Mouse (Mus musculus) hindbrain, embryonic 13.5 days (tissue): ENCODE results near the gene Rad50. TPM values are rescaled to one million over a fixed set of nuclear protein-coding genes. Genes with fewer than 3 reads are reported as not detected.

ENCODE experiments used
- ATAC-seq: fragments of 200-750 bp; cut with Nextera tagmentation; 2 replicates; pipeline ENCODE4 v1.8.0; 2017; ENCODE audit warnings: moderate TSS enrichment; ENCODE audit not compliant: low FRiP score
- H3K27ac ChIP-seq: fragments of 300-500 bp; sonication (generic); 2 replicates; pipeline ENCODE4 v1.5.1; 2015; ENCODE audit warnings: inconsistent platforms, mild to moderate bottlenecking, moderate library complexity
- H3K27me3 ChIP-seq: fragments of 300-500 bp; sonication (generic); 2 replicates; pipeline ENCODE4 v1.6.1; 2015; ENCODE audit warnings: mild to moderate bottlenecking, inconsistent platforms
- H3K36me3 ChIP-seq: fragments of 300-500 bp; sonication (generic); 2 replicates; pipeline ENCODE4 v1.6.1; 2015; ENCODE audit warnings: mild to moderate bottlenecking, inconsistent platforms
- H3K4me1 ChIP-seq: fragments of 300-500 bp; sonication (generic); replicated peaks from 2 replicates; pipeline ENCODE4 v1.6.1; 2015; ENCODE audit warnings: inconsistent platforms
- H3K4me2 ChIP-seq: fragments of 300-500 bp; sonication (generic); 2 replicates; pipeline ENCODE4 v1.6.1; 2015; ENCODE audit warnings: inconsistent platforms, mild to moderate bottlenecking, moderate library complexity
- H3K4me3 ChIP-seq: fragments of 300-500 bp; sonication (generic); 2 replicates; pipeline ENCODE4 v1.5.1; 2015; ENCODE audit warnings: mild to moderate bottlenecking, inconsistent platforms
- H3K9ac ChIP-seq: fragments of 300-500 bp; sonication (generic); 2 replicates; pipeline ENCODE4 v1.6.1; 2015; ENCODE audit warnings: mild to moderate bottlenecking, inconsistent platforms
- H3K9me3 ChIP-seq: fragments of 300-500 bp; sonication (generic); 2 replicates; pipeline ENCODE4 v1.6.1; 2016; ENCODE audit warnings: inconsistent platforms
- WGBS: fragments of 180-500 bp; shearing (Covaris S2); methylation state at CpG from one replicate; pipeline ENCODE4 v1.1.7; 2015; 5-methylcytosine and 5-hydroxymethylcytosine counted together
- polyA plus RNA-seq: library from polyadenylated mRNA; unstranded; fragments of >200 nt; fragmentation: Nextera tagmentation; extraction: Ambion mirVana; gene quantifications from 2 replicates; pipeline ENCODE4 v1.2.1, GENCODE M21; 2015

The Rad50 gene
- polyA plus RNA-seq, 1 experiment from 2014 or later: 12.7 TPM

DNA sequence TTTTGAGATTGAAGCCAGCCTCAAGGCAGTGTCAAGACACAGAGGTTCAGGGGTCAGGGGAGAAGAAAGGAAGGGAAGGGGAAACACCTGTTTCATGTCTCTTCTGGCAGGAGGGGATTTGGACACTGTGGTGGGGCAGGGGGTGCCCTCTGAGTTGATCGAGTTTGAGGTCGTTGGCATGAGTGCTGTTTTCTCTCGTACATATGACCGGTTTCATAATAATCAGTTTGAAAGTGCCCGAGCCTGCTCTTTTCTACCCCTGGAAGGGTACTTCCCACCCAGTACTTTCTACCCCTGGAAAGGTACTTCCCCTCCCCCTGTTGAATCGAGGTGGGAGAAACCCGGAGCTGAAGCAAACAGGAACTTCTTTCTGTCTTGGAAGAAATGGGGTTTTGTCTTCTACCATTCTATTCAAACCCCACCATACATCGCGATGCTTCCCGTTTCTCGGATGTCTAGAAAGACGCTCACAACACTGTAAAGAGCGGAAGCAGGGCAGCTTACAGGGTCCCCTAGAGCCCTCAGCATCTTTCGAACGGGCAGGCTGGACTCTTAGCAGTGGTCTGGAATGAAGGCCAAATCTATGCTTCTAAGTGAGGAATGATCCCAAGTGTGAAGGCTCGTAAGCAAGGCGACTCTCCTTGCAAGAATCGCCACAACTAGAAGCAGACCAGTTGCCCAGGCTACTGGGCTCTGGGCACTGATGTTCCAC lies 28.0 kb upstream of the Rad50 start:
- 0 out of 2 replicates have a peak, but pooled peaks have one; percentile 7 for ATAC-seq
- H3K9ac ChIP-seq: no peak overlapping the region
- no peak overlapping the region; the same call in 1 of the 2 replicates for H3K4me2 ChIP-seq

DNA sequence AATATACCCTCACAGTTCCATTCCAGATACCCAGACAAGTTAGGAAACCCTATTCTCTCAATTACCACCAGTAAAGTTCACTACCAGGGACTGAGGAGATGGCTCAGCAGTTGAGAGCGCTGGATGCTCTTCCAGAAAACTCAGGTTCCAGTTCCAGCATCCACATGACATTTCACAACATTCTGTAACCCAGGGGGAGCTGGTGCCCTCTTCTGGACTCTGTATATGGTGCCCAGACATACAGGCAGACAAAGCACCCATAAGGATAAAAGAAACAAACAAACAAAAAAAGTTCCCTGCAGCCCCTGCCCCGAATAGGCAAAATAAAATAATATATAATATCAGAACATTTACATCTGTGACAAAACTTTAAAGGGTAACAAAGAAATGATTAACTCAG lies 27.3 kb upstream of the Rad50 start:
- no peak overlapping the region for H3K27ac ChIP-seq
- no peak overlapping the region for H3K9ac ChIP-seq
- no peak for ATAC-seq
- no peaks in the 10 kb centered on the region for H3K36me3 ChIP-seq
- H3K9me3 ChIP-seq: no peaks in the 10 kb centered on the region
- H3K4me1 ChIP-seq: no peaks in the 10 kb centered on the region
- H3K27me3 ChIP-seq: no peaks in the 10 kb centered on the region
- H3K4me3 ChIP-seq: no peak overlapping the region
- 86% methylated on average over 2 of the region's 2 CpGs for WGBS
- no peak overlapping the region for H3K4me2 ChIP-seq

More for the DNA sequence above, 28.0 kb upstream of the Rad50 start:
- Histone ChIP-seq H3K36me3 (no peaks in the 10 kb centered on the region), H3K4me1 (no peaks in the 10 kb centered on the region), H3K27me3 (no peaks in the 10 kb centered on the region), H3K27ac (no peak overlapping the region), H3K4me3 (no peak overlapping the region), H3K9me3 (no peaks in the 10 kb centered on the region)
- 71% methylated on average over 18 of the region's 18 CpGs for WGBS

- Histone ChIP-seq H3K36me3 (no peaks in the 10 kb centered on the region), H3K27me3 (no peaks in the 10 kb centered on the region), H3K4me2 (no peak overlapping the region), H3K27ac (no peak overlapping the region), H3K4me3 (no peak overlapping the region), H3K9me3 (no peaks in the 10 kb centered on the region), H3K4me1 (no peaks in the 10 kb centered on the region), H3K9ac (no peak overlapping the region)
- WGBS: 90% methylated on average over 7 of the region's 7 CpGs
- ATAC-seq: no peak
These were observed 26.7 kb upstream of the Rad50 start for GRCm38 (mm10) chr11:53733824-53734223.

GRCm38 (mm10) chr11:53732244-53732643 lies 25.1 kb upstream of the Rad50 start:
- no peak for ATAC-seq
- 95% methylated on average over 8 of the region's 8 CpGs for WGBS
- no peaks in the 10 kb centered on the region for H3K9me3 ChIP-seq

DNA sequence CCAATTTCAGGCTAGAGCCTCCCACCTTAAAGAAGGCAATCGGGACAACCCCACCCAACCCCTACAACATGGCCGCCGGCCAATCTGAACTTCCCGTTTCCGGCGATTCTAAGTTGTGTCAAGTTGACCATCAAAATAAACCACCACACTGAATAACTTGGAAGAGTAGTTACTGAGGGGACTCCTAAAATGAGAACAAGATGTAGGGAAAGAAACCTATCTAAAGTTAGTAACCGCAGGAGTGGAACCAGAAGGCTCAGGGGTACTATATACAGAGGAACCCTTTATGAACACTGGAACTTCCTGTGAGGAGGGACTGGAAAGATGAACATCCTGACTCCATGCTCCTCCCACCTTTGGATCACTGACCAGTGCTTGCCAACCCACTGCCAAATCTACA lies 24.3 kb upstream of the Rad50 start:
- H3K27me3 ChIP-seq: no peaks in the 10 kb centered on the region
- H3K27ac ChIP-seq: no peak overlapping the region
- no peaks in the 10 kb centered on the region for H3K9me3 ChIP-seq
- no peaks in the 10 kb centered on the region for H3K36me3 ChIP-seq
- no peaks in the 10 kb centered on the region for H3K4me1 ChIP-seq
- no peak overlapping the region for H3K9ac ChIP-seq
- H3K4me3 ChIP-seq: no peak overlapping the region
- WGBS: 94% methylated on average over 7 of the region's 7 CpGs
- no peak overlapping the region for H3K4me2 ChIP-seq
- no peak for ATAC-seq

More at GRCm38 (mm10) chr11:53732244-53732643, 25.1 kb upstream of the Rad50 start:
- no peak overlapping the region for H3K4me2 ChIP-seq
- no peaks in the 10 kb centered on the region for H3K36me3 ChIP-seq
- H3K9ac ChIP-seq: no peak overlapping the region
- no peak overlapping the region for H3K4me3 ChIP-seq
- no peaks in the 10 kb centered on the region for H3K27me3 ChIP-seq
- no peaks in the 10 kb centered on the region for H3K4me1 ChIP-seq
- H3K27ac ChIP-seq: no peak overlapping the region

GRCm38 (mm10) chr11:53720715-53721114 lies 13.6 kb upstream of the Rad50 start, which contains the start of gene Il5:
Il5 (plus strand) TSS chr11:53720794.
- no peak within 1 kb of the TSS for H3K4me2 ChIP-seq
- no peak within 1 kb of the TSS for H3K4me3 ChIP-seq
- H3K9ac ChIP-seq: no peak within 1 kb of the TSS
- H3K9me3 ChIP-seq: no peaks in the 10 kb centered on the region
- 89% methylated on average over 6 of the region's 6 CpGs for WGBS
- no peak within 1 kb of the TSS for H3K27ac ChIP-seq
- no peak for ATAC-seq
- H3K27me3 ChIP-seq: no peaks in the 10 kb centered on the region
- H3K4me1 ChIP-seq: no peaks in the 10 kb centered on the region
- no peaks in the 10 kb centered on the region for H3K36me3 ChIP-seq

GRCm38 (mm10) chr11:53719701-53720100 lies 12.6 kb upstream of the Rad50 start:
- Histone ChIP-seq H3K36me3 (no peaks in the 10 kb centered on the region), H3K27me3 (no peaks in the 10 kb centered on the region), H3K4me3 (no peak overlapping the region), H3K4me2 (no peak overlapping the region), H3K4me1 (no peaks in the 10 kb centered on the region), H3K27ac (no peak overlapping the region), H3K9me3 (no peaks in the 10 kb centered on the region), H3K9ac (no peak overlapping the region)
- 56% methylated on average over 1 of the region's 1 CpGs for WGBS
- no peak for ATAC-seq

DNA sequence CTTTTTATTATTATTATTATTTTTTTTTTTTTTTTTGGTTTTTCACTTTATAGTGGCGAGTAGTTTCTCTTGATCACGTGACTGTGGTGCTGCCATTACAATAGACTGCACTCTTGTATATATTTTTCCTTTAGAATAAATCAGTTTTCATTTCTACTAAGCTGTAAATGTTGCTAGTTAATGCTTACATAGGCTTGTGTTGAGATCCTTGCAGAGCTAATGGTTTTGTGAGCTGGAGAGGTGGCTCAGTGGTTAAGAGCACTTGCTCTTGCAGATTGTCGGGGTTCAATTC lies 545 bp upstream of the Rad50 start:
- H3K36me3 ChIP-seq: no peaks in the 10 kb centered on the region
- WGBS: 83% methylated on average over 3 of the region's 3 CpGs
- no peak for ATAC-seq

GRCm38 (mm10) chr11:53706236-53706933 lies 734 bp downstream of the Rad50 start:
- peak; percentile 61 for ATAC-seq
- H3K9ac ChIP-seq: peak overlapping the region; percentile 79
- H3K27ac ChIP-seq: peak overlapping the region; percentile 70
- H3K36me3 ChIP-seq: peaks cover 6% of the 10 kb centered on the region; the same call in 1 of the 2 replicates
- WGBS: 8% methylated on average over 29 of the region's 29 CpGs
- no peaks in the 10 kb centered on the region for H3K27me3 ChIP-seq
- peaks cover 9% of the 10 kb centered on the region for H3K4me1 ChIP-seq
- H3K4me2 ChIP-seq: peak overlapping the region; percentile 91
- H3K4me3 ChIP-seq: peak overlapping the region; percentile 77
- H3K9me3 ChIP-seq: no peaks in the 10 kb centered on the region

More for the DNA sequence above, 545 bp upstream of the Rad50 start:
- peak overlapping the region; percentile 79; the same call in 1 of the 2 replicates for H3K9ac ChIP-seq
- peak overlapping the region; percentile 77 for H3K4me3 ChIP-seq
- peaks cover 9% of the 10 kb centered on the region for H3K4me1 ChIP-seq
- peak overlapping the region; percentile 91 for H3K4me2 ChIP-seq
- H3K27me3 ChIP-seq: no peaks in the 10 kb centered on the region
- H3K27ac ChIP-seq: no peak overlapping the region
- H3K9me3 ChIP-seq: no peaks in the 10 kb centered on the region

GRCm38 (mm10) chr11:53699351-53699750 lies 7.8 kb downstream of the Rad50 start:
- Histone ChIP-seq H3K4me1 (no peaks in the 10 kb centered on the region), H3K27ac (no peak overlapping the region), H3K9me3 (no peaks in the 10 kb centered on the region), H3K9ac (no peak overlapping the region), H3K4me2 (no peak overlapping the region), H3K27me3 (no peaks in the 10 kb centered on the region), H3K36me3 (peaks cover 23% of the 10 kb centered on the region), H3K4me3 (no peak overlapping the region)
- 85% methylated on average over 4 of the region's 4 CpGs for WGBS
- ATAC-seq: no peak

DNA sequence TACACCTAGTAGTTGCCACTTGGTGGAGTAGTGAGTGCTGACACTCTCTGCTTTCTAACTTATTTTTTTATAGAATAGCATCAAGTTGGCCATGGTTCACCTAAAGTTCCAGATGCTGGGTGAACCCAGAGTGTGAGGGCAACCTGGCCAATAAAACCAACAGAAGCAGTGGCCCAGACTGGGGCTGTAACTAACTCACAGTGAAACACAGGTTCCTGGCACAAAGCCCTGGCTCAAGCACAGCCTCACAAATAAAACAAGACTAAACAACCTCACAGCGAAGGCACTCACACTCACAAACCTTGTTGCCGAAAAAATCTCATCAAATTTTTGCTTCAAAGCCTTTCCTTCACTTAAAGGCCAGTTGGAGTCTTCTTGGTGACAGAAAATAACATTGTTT lies 8.6 kb downstream of the Rad50 start:
- H3K4me3 ChIP-seq: no peak overlapping the region
- H3K9me3 ChIP-seq: no peaks in the 10 kb centered on the region
- no peak overlapping the region for H3K27ac ChIP-seq
- 92% methylated on average over 2 of the region's 2 CpGs for WGBS
- H3K9ac ChIP-seq: no peak overlapping the region
- H3K27me3 ChIP-seq: no peaks in the 10 kb centered on the region
- H3K4me1 ChIP-seq: no peaks in the 10 kb centered on the region
- H3K36me3 ChIP-seq: peaks cover 23% of the 10 kb centered on the region
- no peak overlapping the region for H3K4me2 ChIP-seq
- no peak for ATAC-seq

DNA sequence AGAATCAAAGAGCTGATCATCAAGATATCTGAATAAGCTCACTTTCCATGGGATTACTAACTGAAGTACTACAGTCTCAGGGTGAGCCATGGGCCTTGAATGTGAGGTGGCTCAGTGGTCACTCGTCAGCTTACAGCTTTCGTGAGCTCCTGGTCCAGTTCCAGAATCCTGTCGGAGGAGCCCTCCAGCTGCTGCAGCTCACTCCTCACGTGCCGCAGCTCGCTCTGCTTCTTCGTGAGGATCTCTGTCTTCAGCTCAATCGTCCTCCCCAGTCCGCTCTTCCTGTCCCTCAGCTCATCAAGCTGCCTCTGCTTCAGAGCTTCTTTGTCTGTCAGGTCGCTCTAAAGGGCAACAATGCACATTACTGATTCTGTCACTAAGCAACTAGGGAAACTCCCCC lies 15.1 kb downstream of the Rad50 start:
- Histone ChIP-seq H3K9me3 (no peaks in the 10 kb centered on the region), H3K4me1 (no peaks in the 10 kb centered on the region), H3K4me2 (no peak overlapping the region), H3K36me3 (0 out of 2 replicates have a peak, but pooled peaks cover 4% of the 10 kb centered on the region), H3K9ac (peak overlapping the region; percentile 63; the same call in 1 of the 2 replicates), H3K27ac (no peak overlapping the region; the same call in 1 of the 2 replicates), H3K27me3 (no peaks in the 10 kb centered on the region), H3K4me3 (no peak overlapping the region)
- no peak for ATAC-seq
- WGBS: 30% methylated on average over 10 of the region's 10 CpGs
